Mouse (Mus musculus) lung, postnatal 0 days (tissue): Measurements from ENCODE around the gene Gm4450. TPM values are rescaled to one million over a fixed set of nuclear protein-coding genes. Genes with fewer than 3 reads are reported as not detected.
"Not testable (repeated sequence)": the region's sequence is repeated elsewhere in the genome, so short reads cannot be mapped to it uniquely, and the experiment has no call there.

ENCODE experiments used
- ATAC-seq: fragments of 200-750 bp; cut with Nextera tagmentation; 2 replicates; pipeline ENCODE4 v1.8.0; 2017; ENCODE audit warnings: moderate library complexity
- DNase-seq: peaks from one replicate; pipeline ENCODE4 v3.0.0-alpha.2; 2016; ENCODE audit warnings: low spot score
- H3K27ac ChIP-seq: fragments of 300-500 bp; sonication (generic); 2 replicates; pipeline ENCODE4 v1.5.1; 2014; ENCODE audit warnings: antibody characterized with exemption, mild to moderate bottlenecking, low read length, mixed read lengths
- H3K27me3 ChIP-seq: fragments of 300-500 bp; sonication (generic); replicated peaks from 2 replicates; pipeline ENCODE4 v1.6.1; 2014; ENCODE audit warnings: low read length, mixed read lengths; ENCODE audit not compliant: insufficient read depth
- H3K36me3 ChIP-seq: fragments of 300-500 bp; sonication (generic); 2 replicates; pipeline ENCODE4 v1.6.1; 2014; ENCODE audit warnings: low read length, mixed read lengths; ENCODE audit not compliant: insufficient read depth
- H3K4me1 ChIP-seq: fragments of 300-500 bp; sonication (generic); 2 replicates; pipeline ENCODE4 v1.6.1; 2014; ENCODE audit warnings: antibody characterized with exemption, low read depth, low read length, mixed read lengths; ENCODE audit not compliant: insufficient read depth
- H3K4me2 ChIP-seq: fragments of 300-500 bp; sonication (generic); replicated peaks from 2 replicates; pipeline ENCODE4 v1.6.1; 2014; ENCODE audit warnings: low read depth, mild to moderate bottlenecking, low read length, moderate library complexity, mixed read lengths
- H3K4me3 ChIP-seq: fragments of 300-500 bp; sonication (generic); 2 replicates; pipeline ENCODE4 v1.5.1; 2014; ENCODE audit warnings: low read depth, low read length
- H3K9ac ChIP-seq: fragments of 300-500 bp; sonication (generic); replicated peaks from 2 replicates; pipeline ENCODE4 v1.6.1; 2014; ENCODE audit warnings: low read depth, mild to moderate bottlenecking
- H3K9me3 ChIP-seq: fragments of 300-500 bp; sonication (generic); 2 replicates; pipeline ENCODE4 v1.6.1; 2016; ENCODE audit warnings: low read length, mixed read lengths
- CTCF ChIP-seq: IDR thresholded peaks from 2 replicates; pipeline ENCODE4 v1.5.1; 2016; ENCODE audit warnings: antibody characterized with exemption, mild to moderate bottlenecking
- EP300 ChIP-seq: IDR thresholded peaks from 2 replicates; pipeline ENCODE4 v1.6.1; 2016; ENCODE audit warnings: antibody characterized with exemption, mild to moderate bottlenecking, control low read depth
- WGBS: fragments of 180-500 bp; shearing (Covaris S2); extraction: QIAGEN DNeasy Blood & Tissue Kit; methylation state at CpG from one replicate; pipeline ENCODE4 v1.1.7; 2014; 5-methylcytosine and 5-hydroxymethylcytosine counted together
- polyA plus RNA-seq: library from polyadenylated mRNA; unstranded; fragments of >200 nt; fragmentation: Nextera tagmentation; extraction: Ambion mirVana; gene quantifications from 2 replicates; pipeline ENCODE4 v1.2.1, GENCODE M21; 2015

Gene Gm4450
- polyA plus RNA-seq, 1 experiment from 2014 or later = not detected

- Histone ChIP-seq H3K4me1 (peaks cover 16% of the 10 kb centered on the region; the same call in 1 of the 2 replicates), H3K9ac (no peak overlapping the region)
Observed at GRCm38 (mm10) chr3:98417328-98417727, 39.6 kb downstream of the Gm4450 start.

GRCm38 (mm10) chr3:98416426-98417250 lies 40.3 kb downstream of the Gm4450 start:
- peaks cover 16% of the 10 kb centered on the region; the same call in 1 of the 2 replicates for H3K4me1 ChIP-seq
- 65% methylated on average over 5 of the region's 5 CpGs for WGBS
- no peak for ATAC-seq
- H3K27me3 ChIP-seq = no peaks in the 10 kb centered on the region
- H3K4me2 ChIP-seq = no peak overlapping the region
- no peaks in the 10 kb centered on the region for H3K9me3 ChIP-seq
- H3K9ac ChIP-seq = no peak overlapping the region
- peak; percentile 24 for DNase-seq
- H3K36me3 ChIP-seq = no peaks in the 10 kb centered on the region
- TF ChIP-seq CTCF (no peak), EP300 (no peak)
- no peak overlapping the region for H3K4me3 ChIP-seq
- no peak overlapping the region for H3K27ac ChIP-seq

More at GRCm38 (mm10) chr3:98417328-98417727, 39.6 kb downstream of the Gm4450 start:
- no peak overlapping the region for H3K4me3 ChIP-seq
- no peaks in the 10 kb centered on the region for H3K27me3 ChIP-seq
- TF ChIP-seq EP300 (peak; percentile 68), CTCF (no peak)
- H3K4me2 ChIP-seq = no peak overlapping the region
- no peaks in the 10 kb centered on the region for H3K9me3 ChIP-seq
- DNase-seq (peak; percentile 86), ATAC-seq (peak; percentile 86)
- no peak overlapping the region for H3K27ac ChIP-seq
- WGBS = 18% methylated on average over 4 of the region's 4 CpGs
- H3K36me3 ChIP-seq = no peaks in the 10 kb centered on the region

- Histone ChIP-seq H3K4me3 (no peak overlapping the region), H3K4me1 (peaks cover 16% of the 10 kb centered on the region; the same call in 1 of the 2 replicates), H3K9me3 (no peaks in the 10 kb centered on the region), H3K4me2 (no peak overlapping the region), H3K9ac (no peak overlapping the region), H3K27ac (peak overlapping the region; percentile 23; the same call in 1 of the 2 replicates), H3K36me3 (no peaks in the 10 kb centered on the region), H3K27me3 (no peaks in the 10 kb centered on the region)
- 45% methylated on average over 3 of the region's 3 CpGs for WGBS
- DNase-seq (peak; percentile 82), ATAC-seq (peak; percentile 47)
- TF ChIP-seq EP300 (peak; percentile 41), CTCF (no peak)
Observed at GRCm38 (mm10) chr3:98414296-98414695, 42.6 kb downstream of the Gm4450 start.

- DNase-seq (no peak), ATAC-seq (no peak)
- no peak overlapping the region for H3K9ac ChIP-seq
- WGBS = 49% methylated on average over 2 of the region's 2 CpGs
- H3K4me1 ChIP-seq = peaks cover 16% of the 10 kb centered on the region; the same call in 1 of the 2 replicates
- no peaks in the 10 kb centered on the region for H3K27me3 ChIP-seq
- no peak overlapping the region for H3K4me2 ChIP-seq
- no peak overlapping the region for H3K4me3 ChIP-seq
- H3K27ac ChIP-seq = no peak overlapping the region
- H3K9me3 ChIP-seq = no peaks in the 10 kb centered on the region
- no peaks in the 10 kb centered on the region for H3K36me3 ChIP-seq
- TF ChIP-seq EP300 (no peak), CTCF (no peak)
Observed at GRCm38 (mm10) chr3:98413733-98414132, 43.2 kb downstream of the Gm4450 start.

GRCm38 (mm10) chr3:98410619-98411580 lies 46.0 kb downstream of the Gm4450 start:
- not testable (repeated sequence) for H3K4me2 ChIP-seq, H3K4me1 ChIP-seq, DNase-seq, H3K4me3 ChIP-seq, H3K27ac ChIP-seq, H3K9ac ChIP-seq, H3K9me3 ChIP-seq, H3K27me3 ChIP-seq, H3K36me3 ChIP-seq
- 69% methylated on average over 14 of the region's 27 CpGs for WGBS
- ATAC-seq = peak; percentile 91

GRCm38 (mm10) chr3:98407261-98407780 lies 49.6 kb downstream of the Gm4450 start:
- not testable (repeated sequence) for H3K4me3 ChIP-seq, H3K9ac ChIP-seq, ATAC-seq, H3K4me1 ChIP-seq, H3K9me3 ChIP-seq, H3K4me2 ChIP-seq, H3K36me3 ChIP-seq, H3K27me3 ChIP-seq, H3K27ac ChIP-seq
- WGBS = 39% methylated on average over 4 of the region's 5 CpGs
- peak; percentile 6 for DNase-seq

- H3K9me3 ChIP-seq, ATAC-seq, H3K4me1 ChIP-seq, H3K4me2 ChIP-seq, H3K27me3 ChIP-seq, H3K27ac ChIP-seq, H3K9ac ChIP-seq, DNase-seq, H3K36me3 ChIP-seq, H3K4me3 ChIP-seq: not testable (repeated sequence)
- WGBS = 76% methylated on average over 12 of the region's 12 CpGs
Observed at GRCm38 (mm10) chr3:98406569-98407144, 50.3 kb downstream of the Gm4450 start.

GRCm38 (mm10) chr3:98405877-98406276 lies 51.0 kb downstream of the Gm4450 start:
- not testable (repeated sequence) for H3K27me3 ChIP-seq, ATAC-seq, H3K9me3 ChIP-seq, H3K36me3 ChIP-seq, DNase-seq, H3K27ac ChIP-seq, H3K4me3 ChIP-seq, H3K4me1 ChIP-seq, H3K9ac ChIP-seq, H3K4me2 ChIP-seq
- WGBS = 93% methylated on average over 5 of the region's 6 CpGs
